Mouse (Mus musculus) kidney, postnatal 36 days (tissue): ENCODE data around the gene Sult5a1.

ENCODE experiments used
- DNase-seq, 2 experiments: peaks; one replicate each; pipeline ENCODE4 v3.0.0; 2021 to 2022; ENCODE audit warnings: mixed read lengths in 2 of 2

The Sult5a1 gene

DNA sequence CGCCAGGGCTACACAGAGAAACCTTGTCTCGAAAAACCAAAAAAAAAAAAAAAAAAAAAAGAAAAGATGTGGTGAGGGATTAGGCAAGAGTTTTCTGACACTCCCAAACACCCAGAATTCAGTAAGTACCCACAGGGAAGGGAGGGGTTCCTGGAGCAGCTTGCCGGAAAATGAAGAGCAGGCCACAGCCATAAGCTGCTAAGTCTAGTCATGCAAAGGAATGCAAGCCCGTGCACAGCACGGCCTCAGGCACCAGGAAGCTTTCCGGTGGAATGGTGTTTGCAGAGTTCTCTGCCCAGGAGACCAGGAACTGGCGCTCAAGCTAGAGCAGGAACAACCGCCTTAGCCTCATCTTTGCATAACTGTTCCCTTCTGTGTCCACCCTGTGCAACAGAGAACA, 57.8 kb downstream of the Sult5a1 start:
- DNase-seq: no peak

DNA sequence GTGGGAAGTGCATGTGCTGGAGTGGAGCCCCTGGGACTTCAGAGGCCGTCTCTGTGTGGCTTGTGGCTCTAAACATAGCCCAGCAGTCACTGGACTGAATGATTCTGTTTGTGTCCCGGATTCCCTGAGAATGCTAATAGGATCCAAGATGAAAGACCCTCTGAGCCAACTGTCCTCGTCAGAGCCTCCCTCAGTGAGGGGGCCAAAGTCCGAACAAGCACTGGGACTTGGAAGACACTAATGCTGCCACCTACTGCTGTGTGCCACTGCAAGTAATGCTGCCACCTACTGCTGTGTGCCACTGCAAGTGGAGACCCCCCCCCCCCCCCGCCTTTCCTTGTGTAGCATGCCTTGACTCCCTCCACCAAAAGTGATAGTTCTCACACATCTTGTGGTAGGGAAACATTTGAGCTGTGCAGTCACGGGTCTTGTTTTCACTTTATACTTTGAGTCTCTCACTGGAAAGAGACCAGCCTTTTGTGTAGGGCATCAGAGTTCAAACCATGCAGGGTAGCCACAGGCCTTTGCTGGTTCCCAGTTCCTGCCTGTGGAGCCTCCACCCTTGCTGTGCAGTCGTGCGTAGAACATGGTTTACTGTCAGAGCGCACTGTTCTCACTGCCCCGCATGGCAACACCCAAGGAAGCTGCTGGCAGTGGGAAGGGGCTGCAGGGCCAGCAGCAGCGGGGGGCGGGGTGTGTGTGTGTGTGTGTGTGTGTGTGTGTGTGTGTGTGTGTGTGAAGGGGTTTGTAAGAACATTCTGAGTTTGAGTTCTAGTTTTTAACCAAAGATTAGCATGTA, 60.1 kb downstream of the Sult5a1 start:
- peak; percentile 56 to 67 for DNase-seq

DNA sequence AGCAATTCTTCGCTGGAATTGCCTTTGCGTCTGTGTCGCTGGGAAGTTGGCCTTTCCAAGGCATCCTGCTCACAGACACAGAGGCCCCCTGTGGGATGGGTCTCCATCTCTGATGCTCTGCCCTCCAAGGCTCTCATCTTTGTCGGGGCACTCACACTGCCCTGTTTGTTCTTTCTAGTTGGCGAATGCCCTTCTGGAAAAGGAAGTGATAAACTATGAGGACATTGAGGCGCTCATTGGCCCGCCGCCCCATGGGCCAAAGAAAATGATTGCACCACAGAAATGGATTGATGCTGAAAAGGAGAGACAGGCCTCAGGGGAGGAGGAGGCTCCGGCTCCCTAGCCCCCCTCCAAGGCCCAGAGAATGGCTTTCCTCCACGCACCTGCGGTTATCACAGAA, 60.9 kb downstream of the Sult5a1 start:
- no peak for DNase-seq
